Mouse (Mus musculus) midbrain, embryonic 11.5 days (tissue): ENCODE measurements around the gene Epha3. TPM values are rescaled to one million over a fixed set of nuclear protein-coding genes. Genes with fewer than 3 reads are reported as not detected.
A peak's percentile ranks its signal among the peaks of the same experiment; 100 is the strongest.

Experiments
- ATAC-seq: fragments of 200-750 bp; cut with Nextera tagmentation; 2 replicates; pipeline ENCODE4 v1.8.0; 2017; ENCODE audit warnings: moderate TSS enrichment, moderate library complexity; ENCODE audit not compliant: low FRiP score
- DNase-seq: peaks from one replicate; pipeline ENCODE4 v3.0.0; 2015; ENCODE audit warnings: low spot score; ENCODE audit errors: missing footprints
- H3K27ac ChIP-seq: fragments of 300-500 bp; sonication (generic); 2 replicates; pipeline ENCODE4 v1.5.1; 2014; ENCODE audit warnings: low read depth, low read length
- H3K27me3 ChIP-seq: fragments of 300-500 bp; sonication (generic); 2 replicates; pipeline ENCODE4 v1.6.1; 2014; ENCODE audit warnings: mild to moderate bottlenecking, low read length, moderate library complexity, mixed read lengths; ENCODE audit not compliant: control insufficient read depth, insufficient read depth
- H3K36me3 ChIP-seq: fragments of 300-500 bp; sonication (generic); 2 replicates; pipeline ENCODE4 v1.6.1; 2014; ENCODE audit warnings: mild to moderate bottlenecking, low read length, moderate library complexity, mixed read lengths; ENCODE audit not compliant: control insufficient read depth, insufficient read depth
- H3K4me1 ChIP-seq: fragments of 300-500 bp; sonication (generic); 2 replicates; pipeline ENCODE4 v1.6.1; 2014; ENCODE audit warnings: low read length; ENCODE audit not compliant: control insufficient read depth, insufficient read depth
- H3K4me2 ChIP-seq: fragments of 300-500 bp; sonication (generic); 2 replicates; pipeline ENCODE4 v1.6.1; 2014; ENCODE audit warnings: mild to moderate bottlenecking, moderate library complexity
- H3K4me3 ChIP-seq: fragments of 300-500 bp; sonication (generic); 2 replicates; pipeline ENCODE4 v1.5.1; 2014; ENCODE audit warnings: low read depth, low read length
- H3K9ac ChIP-seq: fragments of 300-500 bp; sonication (generic); 2 replicates; pipeline ENCODE4 v1.6.1; 2014; ENCODE audit warnings: low read length
- H3K9me3 ChIP-seq: fragments of 300-500 bp; sonication (generic); 2 replicates; pipeline ENCODE4 v1.6.1; 2016; ENCODE audit warnings: low read length; ENCODE audit not compliant: control insufficient read depth
- WGBS: fragments of 180-500 bp; shearing (Covaris S2); extraction: QIAGEN DNeasy Blood & Tissue Kit; methylation state at CpG from one replicate; pipeline ENCODE4 v1.1.7; 2014; 5-methylcytosine and 5-hydroxymethylcytosine counted together
- polyA plus RNA-seq: library from polyadenylated mRNA; unstranded; fragments of >200 nt; fragmentation: Nextera tagmentation; extraction: Ambion mirVana; gene quantifications from 2 replicates; pipeline ENCODE4 v1.2.1, GENCODE M21; 2014

Gene Epha3
- polyA plus RNA-seq, 1 experiment from 2014 or later = 35.0 TPM

DNA sequence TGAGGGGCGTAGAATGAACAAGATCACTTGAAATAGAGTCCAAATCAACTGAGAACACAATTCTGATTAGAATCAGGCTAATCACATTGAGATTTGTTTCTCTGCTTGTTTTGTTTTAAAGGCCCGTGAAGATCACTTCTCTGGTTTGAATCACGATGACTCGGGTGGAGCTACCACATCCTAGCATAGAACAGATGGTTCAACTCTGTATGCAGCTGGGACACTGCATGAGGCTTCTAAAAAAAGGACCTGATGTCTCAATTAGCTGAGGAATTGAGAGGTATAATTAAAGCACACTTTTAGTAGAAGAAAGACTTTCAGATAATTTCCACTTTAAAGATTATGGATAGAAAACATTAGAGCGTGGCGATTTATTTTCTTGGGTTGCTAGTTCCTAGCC, 242.1 kb downstream of the Epha3 start:
- no peak for ATAC-seq
- Histone ChIP-seq H3K27ac (no peak overlapping the region), H3K9ac (no peak overlapping the region), H3K4me2 (no peak overlapping the region), H3K27me3 (no peaks in the 10 kb centered on the region), H3K36me3 (no peaks in the 10 kb centered on the region), H3K9me3 (no peaks in the 10 kb centered on the region), H3K4me1 (no peaks in the 10 kb centered on the region), H3K4me3 (no peak overlapping the region)
- WGBS = 80% methylated on average over 6 of the region's 6 CpGs
- no peak for DNase-seq

- no peak for ATAC-seq
- no peak overlapping the region for H3K9ac ChIP-seq
- H3K4me3 ChIP-seq = no peak overlapping the region
These were observed 248.6 kb downstream of the Epha3 start for GRCm38 (mm10) chr16:63615396-63615795.

DNA sequence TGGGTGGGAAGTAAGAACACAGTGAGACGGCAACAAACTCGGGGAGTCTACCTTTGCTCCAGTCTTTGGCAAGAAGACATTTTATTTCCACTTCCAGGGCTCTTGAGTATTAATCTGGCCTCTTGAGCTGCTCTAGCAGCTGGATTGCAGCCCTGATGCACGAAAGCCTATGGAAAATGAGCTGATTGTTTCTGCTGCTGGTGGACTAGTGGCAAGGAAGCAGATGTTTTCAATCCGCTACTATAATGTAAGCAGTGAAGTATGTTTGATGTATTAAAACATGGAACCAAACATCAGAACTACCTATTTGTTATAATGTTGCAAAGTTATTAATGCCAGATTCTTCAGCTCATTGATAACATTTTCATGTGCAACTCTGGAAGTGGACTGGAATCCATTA, 251.0 kb downstream of the Epha3 start:
- 87% methylated on average over 4 of the region's 4 CpGs for WGBS
- no peak for DNase-seq

More at GRCm38 (mm10) chr16:63615396-63615795, 248.6 kb downstream of the Epha3 start:
- DNase-seq = no peak
- no peaks in the 10 kb centered on the region for H3K9me3 ChIP-seq
- no peaks in the 10 kb centered on the region for H3K36me3 ChIP-seq
- H3K4me2 ChIP-seq = no peak overlapping the region
- H3K27me3 ChIP-seq = no peaks in the 10 kb centered on the region
- 56% methylated on average over 3 of the region's 3 CpGs for WGBS
- no peak overlapping the region for H3K27ac ChIP-seq
- no peaks in the 10 kb centered on the region for H3K4me1 ChIP-seq

GRCm38 (mm10) chr16:63600229-63600628, 263.7 kb downstream of the Epha3 start:
- H3K9me3 ChIP-seq = no peaks in the 10 kb centered on the region
- 0 out of 2 replicates have a peak, but pooled peaks have one; percentile 33 for ATAC-seq
- WGBS = 48% methylated on average over 3 of the region's 3 CpGs
- H3K4me2 ChIP-seq = no peak overlapping the region
- H3K27ac ChIP-seq = no peak overlapping the region
- H3K36me3 ChIP-seq = no peaks in the 10 kb centered on the region
- no peak overlapping the region for H3K9ac ChIP-seq
- no peak overlapping the region for H3K4me3 ChIP-seq
- no peaks in the 10 kb centered on the region for H3K4me1 ChIP-seq
- no peaks in the 10 kb centered on the region for H3K27me3 ChIP-seq
- no peak for DNase-seq

More for the DNA sequence above, 251.0 kb downstream of the Epha3 start:
- H3K27me3 ChIP-seq = no peaks in the 10 kb centered on the region
- no peak overlapping the region for H3K9ac ChIP-seq
- no peak overlapping the region for H3K4me3 ChIP-seq
- no peaks in the 10 kb centered on the region for H3K36me3 ChIP-seq
- H3K4me2 ChIP-seq = no peak overlapping the region
- ATAC-seq = no peak
- H3K27ac ChIP-seq = no peak overlapping the region
- no peaks in the 10 kb centered on the region for H3K4me1 ChIP-seq
- no peaks in the 10 kb centered on the region for H3K9me3 ChIP-seq

GRCm38 (mm10) chr16:63594656-63595055, 269.3 kb downstream of the Epha3 start:
- Histone ChIP-seq H3K27ac (no peak overlapping the region), H3K4me2 (no peak overlapping the region), H3K4me3 (no peak overlapping the region), H3K9ac (no peak overlapping the region), H3K9me3 (no peaks in the 10 kb centered on the region), H3K4me1 (no peaks in the 10 kb centered on the region), H3K27me3 (no peaks in the 10 kb centered on the region), H3K36me3 (no peaks in the 10 kb centered on the region)
- ATAC-seq (no peak), DNase-seq (no peak)
- WGBS = 92% methylated on average over 4 of the region's 4 CpGs

- H3K4me1 ChIP-seq = no peaks in the 10 kb centered on the region
- DNase-seq = no peak
- no peaks in the 10 kb centered on the region for H3K9me3 ChIP-seq
- H3K4me3 ChIP-seq = no peak overlapping the region
- H3K4me2 ChIP-seq = no peak overlapping the region
- no peaks in the 10 kb centered on the region for H3K36me3 ChIP-seq
- H3K9ac ChIP-seq = no peak overlapping the region
- no peak for ATAC-seq
- 74% methylated on average over 4 of the region's 4 CpGs for WGBS
- no peak overlapping the region for H3K27ac ChIP-seq
- no peaks in the 10 kb centered on the region for H3K27me3 ChIP-seq
These were observed 294.2 kb downstream of the Epha3 start for GRCm38 (mm10) chr16:63569746-63570145.

DNA sequence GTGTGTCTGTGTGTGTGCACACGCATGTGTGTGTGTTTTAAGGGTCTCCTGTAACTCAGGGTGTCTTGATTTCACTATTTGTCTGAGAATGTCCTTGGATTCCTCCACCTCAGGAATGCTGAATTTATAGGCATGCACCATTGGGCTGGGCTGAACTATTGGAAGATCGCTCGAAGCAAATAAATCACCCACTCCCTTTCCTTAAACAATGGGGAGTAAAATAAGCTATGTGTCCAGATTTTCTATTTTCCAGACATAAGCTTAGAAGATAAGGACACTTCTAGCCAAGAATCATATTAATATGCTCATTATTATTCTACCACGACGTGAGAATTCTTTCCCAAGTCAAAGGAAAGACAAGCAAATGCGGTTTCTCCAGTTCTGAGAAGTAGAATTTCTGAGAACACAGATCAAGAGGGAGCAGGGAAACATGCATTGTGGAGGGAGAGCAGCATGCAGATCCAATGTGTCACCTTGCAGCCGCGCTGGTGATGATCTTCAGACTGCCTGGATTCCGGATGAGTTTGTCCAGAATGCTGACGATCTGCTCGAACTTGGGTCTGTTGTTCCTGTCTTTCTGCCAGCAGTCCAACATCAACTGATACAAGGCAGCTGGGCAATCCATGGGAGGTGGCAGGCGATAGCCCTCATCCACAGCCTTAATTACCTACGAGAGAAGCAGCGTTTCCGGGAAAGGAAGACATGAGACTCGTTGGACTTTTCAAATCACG, 297.7 kb downstream of the Epha3 start:
- H3K27ac ChIP-seq = no peak overlapping the region
- 93% methylated on average over 17 of the region's 17 CpGs for WGBS
- no peaks in the 10 kb centered on the region for H3K27me3 ChIP-seq
- DNase-seq = no peak
- no peak for ATAC-seq
- H3K36me3 ChIP-seq = no peaks in the 10 kb centered on the region
- no peaks in the 10 kb centered on the region for H3K9me3 ChIP-seq
- H3K4me3 ChIP-seq = no peak overlapping the region
- no peak overlapping the region for H3K4me2 ChIP-seq
- no peaks in the 10 kb centered on the region for H3K4me1 ChIP-seq
- no peak overlapping the region for H3K9ac ChIP-seq

GRCm38 (mm10) chr16:63556410-63557146, 307.4 kb downstream of the Epha3 start:
- Histone ChIP-seq H3K4me2 (no peak overlapping the region), H3K4me1 (no peaks in the 10 kb centered on the region), H3K9me3 (no peaks in the 10 kb centered on the region), H3K9ac (no peak overlapping the region), H3K27me3 (no peaks in the 10 kb centered on the region), H3K27ac (no peak overlapping the region), H3K4me3 (no peak overlapping the region), H3K36me3 (no peaks in the 10 kb centered on the region)
- no peak for ATAC-seq
- WGBS = 55% methylated on average over 6 of the region's 6 CpGs
- DNase-seq = no peak

DNA sequence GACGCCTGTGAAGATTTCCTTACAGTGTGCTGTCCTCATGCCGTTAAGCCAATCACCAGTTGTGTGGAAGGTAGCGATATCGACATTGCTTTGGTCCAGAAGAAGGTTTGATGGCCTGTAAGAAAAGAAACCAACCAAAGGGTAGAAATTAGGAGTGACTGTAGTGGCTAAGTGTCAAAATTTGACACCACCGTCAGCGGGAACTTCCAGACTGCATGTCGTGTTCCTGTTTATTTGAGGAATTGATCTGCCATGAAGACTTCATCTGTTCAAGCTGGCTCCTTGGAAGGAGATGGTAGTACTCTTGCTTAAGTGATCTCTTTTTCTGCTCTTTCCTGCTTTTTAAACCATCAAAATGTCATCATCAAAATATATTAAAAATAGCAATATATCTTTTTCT, 311.4 kb downstream of the Epha3 start:
- no peak overlapping the region for H3K27ac ChIP-seq
- DNase-seq = no peak
- no peak overlapping the region for H3K4me2 ChIP-seq
- no peaks in the 10 kb centered on the region for H3K9me3 ChIP-seq
- H3K36me3 ChIP-seq = no peaks in the 10 kb centered on the region
- H3K9ac ChIP-seq = no peak overlapping the region
- WGBS = 94% methylated on average over 7 of the region's 7 CpGs
- H3K4me1 ChIP-seq = no peaks in the 10 kb centered on the region
- ATAC-seq = no peak
- no peaks in the 10 kb centered on the region for H3K27me3 ChIP-seq
- H3K4me3 ChIP-seq = no peak overlapping the region
